Mouse (Mus musculus): ENCODE measurements around the gene Ick. TPM values are rescaled to one million over a fixed set of nuclear protein-coding genes. Genes with fewer than 3 reads are reported as not detected.
"Not testable (repeated sequence)": the region's sequence is repeated elsewhere in the genome, so short reads cannot be mapped to it uniquely, and the experiment has no call there.

Gene Ick
- polyA plus RNA-seq, 1 experiment from 2014 or later = 7.3 TPM

- Histone ChIP-seq H3K79me2 (ENCODE audit: inconsistent target) (no peaks in the 10 kb centered on the region), H3K36me3 (ENCODE audit: inconsistent target) (no peaks in the 10 kb centered on the region), H3K27ac (no peak overlapping the region), H3K4me3 (ENCODE audit: inconsistent target) (no peak overlapping the region)
- 93% methylated on average over 6 of the region's 6 CpGs for WGBS (ENCODE audit: missing documents)
Measured at GRCm38 (mm10) chr9:78148149-78148548, 39.2 kb downstream of the Ick start.

- not testable (repeated sequence) for H3K36me3 ChIP-seq (ENCODE audit: inconsistent target); H3K27ac ChIP-seq
Measured at GRCm38 (mm10) chr9:78149770-78150169, 40.8 kb downstream of the Ick start.

GRCm38 (mm10) chr9:78154211-78154977 is 45.4 kb downstream of the Ick start:
- 95% methylated on average over 11 of the region's 11 CpGs for WGBS (ENCODE audit: missing documents)
- H3K27ac ChIP-seq = no peak overlapping the region
- H3K79me2 ChIP-seq (ENCODE audit: inconsistent target) = no peaks in the 10 kb centered on the region
- H3K36me3 ChIP-seq (ENCODE audit: inconsistent target) = no peaks in the 10 kb centered on the region; the same call in 1 of the 2 replicates
- H3K4me3 ChIP-seq (ENCODE audit: inconsistent target) = no peak overlapping the region

More at GRCm38 (mm10) chr9:78149770-78150169, 40.8 kb downstream of the Ick start:
- not testable (repeated sequence) for H3K79me2 ChIP-seq (ENCODE audit: inconsistent target); H3K4me3 ChIP-seq (ENCODE audit: inconsistent target)
- 58% methylated on average over 2 of the region's 2 CpGs for WGBS (ENCODE audit: missing documents)

- WGBS (ENCODE audit: missing documents) = 100% methylated on average over 1 of the region's 1 CpGs
- peaks cover 5% of the 10 kb centered on the region; the same call in 1 of the 2 replicates for H3K36me3 ChIP-seq (ENCODE audit: inconsistent target)
- no peaks in the 10 kb centered on the region for H3K79me2 ChIP-seq (ENCODE audit: inconsistent target)
- H3K4me3 ChIP-seq (ENCODE audit: inconsistent target) = no peak overlapping the region
- H3K27ac ChIP-seq = no peak overlapping the region
Measured at GRCm38 (mm10) chr9:78157221-78157620, 48.2 kb downstream of the Ick start.

GRCm38 (mm10) chr9:78163291-78163690 is 54.3 kb downstream of the Ick start:
- peaks cover 5% of the 10 kb centered on the region; the same call in 1 of the 2 replicates for H3K36me3 ChIP-seq (ENCODE audit: inconsistent target)
- WGBS (ENCODE audit: missing documents) = 93% methylated on average over 10 of the region's 10 CpGs

GRCm38 (mm10) chr9:78164741-78165140 is 55.7 kb downstream of the Ick start:
- H3K4me3 ChIP-seq (ENCODE audit: inconsistent target) = no peak overlapping the region
- H3K27ac ChIP-seq = no peak overlapping the region
- H3K79me2 ChIP-seq (ENCODE audit: inconsistent target) = no peaks in the 10 kb centered on the region
- WGBS (ENCODE audit: missing documents) = 90% methylated on average over 3 of the region's 3 CpGs
- H3K36me3 ChIP-seq (ENCODE audit: inconsistent target) = 0 out of 2 replicates have a peak, but pooled peaks cover 5% of the 10 kb centered on the region

More at GRCm38 (mm10) chr9:78163291-78163690, 54.3 kb downstream of the Ick start:
- H3K4me3 ChIP-seq (ENCODE audit: inconsistent target) = no peak overlapping the region
- H3K79me2 ChIP-seq (ENCODE audit: inconsistent target) = no peaks in the 10 kb centered on the region
- H3K27ac ChIP-seq = no peak overlapping the region

- no peaks in the 10 kb centered on the region for H3K79me2 ChIP-seq (ENCODE audit: inconsistent target)
- H3K36me3 ChIP-seq (ENCODE audit: inconsistent target) = 0 out of 2 replicates have a peak, but pooled peaks cover 4% of the 10 kb centered on the region
- no peak overlapping the region for H3K4me3 ChIP-seq (ENCODE audit: inconsistent target)
- no peak overlapping the region for H3K27ac ChIP-seq
- 97% methylated on average over 6 of the region's 6 CpGs for WGBS (ENCODE audit: missing documents)
Measured at GRCm38 (mm10) chr9:78165454-78165853, 56.5 kb downstream of the Ick start.

GRCm38 (mm10) chr9:78166694-78167452 is 57.9 kb downstream of the Ick start:
- H3K79me2 ChIP-seq (ENCODE audit: inconsistent target) = no peaks in the 10 kb centered on the region
- H3K4me3 ChIP-seq (ENCODE audit: inconsistent target) = no peak overlapping the region
- H3K27ac ChIP-seq = no peak overlapping the region
- WGBS (ENCODE audit: missing documents) = 94% methylated on average over 19 of the region's 19 CpGs
- no peaks in the 10 kb centered on the region for H3K36me3 ChIP-seq (ENCODE audit: inconsistent target)

GRCm38 (mm10) chr9:78167453-78167969 is 58.5 kb downstream of the Ick start:
- 90% methylated on average over 19 of the region's 19 CpGs for WGBS (ENCODE audit: missing documents)
- H3K4me3 ChIP-seq (ENCODE audit: inconsistent target) = no peak overlapping the region
- no peaks in the 10 kb centered on the region for H3K79me2 ChIP-seq (ENCODE audit: inconsistent target)
- H3K36me3 ChIP-seq (ENCODE audit: inconsistent target) = no peaks in the 10 kb centered on the region
- H3K27ac ChIP-seq = no peak overlapping the region

- no peak overlapping the region for H3K27ac ChIP-seq
- no peaks in the 10 kb centered on the region for H3K36me3 ChIP-seq (ENCODE audit: inconsistent target)
- H3K79me2 ChIP-seq (ENCODE audit: inconsistent target) = no peaks in the 10 kb centered on the region
- H3K4me3 ChIP-seq (ENCODE audit: inconsistent target) = no peak overlapping the region
- 94% methylated on average over 6 of the region's 6 CpGs for WGBS (ENCODE audit: missing documents)
Measured at GRCm38 (mm10) chr9:78168864-78169263, 59.9 kb downstream of the Ick start.

- H3K36me3 ChIP-seq (ENCODE audit: inconsistent target) = no peaks in the 10 kb centered on the region
- no peak overlapping the region for H3K4me3 ChIP-seq (ENCODE audit: inconsistent target)
- WGBS (ENCODE audit: missing documents) = 89% methylated on average over 1 of the region's 1 CpGs
- no peak overlapping the region for H3K27ac ChIP-seq
- H3K79me2 ChIP-seq (ENCODE audit: inconsistent target) = no peaks in the 10 kb centered on the region
Measured at GRCm38 (mm10) chr9:78174016-78174415, 65.0 kb downstream of the Ick start.

- WGBS (ENCODE audit: missing documents) = 56% methylated on average over 3 of the region's 3 CpGs
- H3K79me2 ChIP-seq (ENCODE audit: inconsistent target); H3K27ac ChIP-seq; H3K36me3 ChIP-seq (ENCODE audit: inconsistent target); H3K4me3 ChIP-seq (ENCODE audit: inconsistent target): not testable (repeated sequence)
Measured at GRCm38 (mm10) chr9:78174925-78175276, 65.9 kb downstream of the Ick start.

GRCm38 (mm10) chr9:78175277-78176200 is 66.5 kb downstream of the Ick start:
- peak overlapping the region; percentile 71 for H3K27ac ChIP-seq
- under 1% methylated on average over 48 of the region's 58 CpGs for WGBS (ENCODE audit: missing documents)
- no peaks in the 10 kb centered on the region for H3K36me3 ChIP-seq (ENCODE audit: inconsistent target)
- peak overlapping the region; percentile 72 for H3K4me3 ChIP-seq (ENCODE audit: inconsistent target)
- H3K79me2 ChIP-seq (ENCODE audit: inconsistent target) = no peaks in the 10 kb centered on the region

- 2% methylated on average over 22 of the region's 22 CpGs for WGBS (ENCODE audit: missing documents)
Measured at GRCm38 (mm10) chr9:78176201-78176727, 67.3 kb downstream of the Ick start.

More at GRCm38 (mm10) chr9:78176201-78176727, 67.3 kb downstream of the Ick start:
- peak overlapping the region; percentile 72 for H3K4me3 ChIP-seq (ENCODE audit: inconsistent target)
- H3K79me2 ChIP-seq (ENCODE audit: inconsistent target) = no peaks in the 10 kb centered on the region
- H3K27ac ChIP-seq = peak overlapping the region; percentile 71
- no peaks in the 10 kb centered on the region for H3K36me3 ChIP-seq (ENCODE audit: inconsistent target)

Measured in macrophage (primary cell).